ENCODE assay signal across 9 mouse cellular contexts in genomic region chr4:70259726-70260418, GRCm38 (mm10).
DNase-seq lines count a peak whose midpoint lies in the region; ATAC-seq and TF ChIP-seq lines count a peak whose summit lies in the region.
"Had no signal": no experiment of that assay in that cellular context is flagged by ENCODE, and none has a peak within 500 bp of the region (broad histone marks: within the 10 kb centered on the region; RNA-seq: fewer than 3 reads in every experiment).

No protein-coding gene starts in this region.

- TF ChIP-seq CTCF in gastrocnemius, adult 2 months (IDR thresholded peaks at IDR 0.05): no peak

- H3K4me1 ChIP-seq in forebrain, embryonic 15.5 days: peaks cover 25% of the 10 kb centered on the region
- H3K4me1 ChIP-seq in midbrain, embryonic 15.5 days: peaks cover 15% of the 10 kb centered on the region

- no peaks in the 10 kb centered on the region for H3K27me3 ChIP-seq in forebrain, embryonic 15.5 days
- no peaks in the 10 kb centered on the region for H3K27me3 ChIP-seq in midbrain, embryonic 15.5 days (replicated peaks)

- peak overlapping the region; percentile 31 for H3K27ac ChIP-seq in gastrocnemius, adult 2 months
- H3K27ac ChIP-seq in forebrain, embryonic 15.5 days (replicated peaks): peak overlapping the region; percentile 64
- no peak overlapping the region for H3K27ac ChIP-seq in midbrain, embryonic 15.5 days

- no peak overlapping the region for H3K4me3 ChIP-seq in gastrocnemius, adult 2 months
- H3K4me3 ChIP-seq in forebrain, embryonic 15.5 days: no peak overlapping the region
- no peak overlapping the region for H3K4me3 ChIP-seq in midbrain, embryonic 15.5 days

- H3K9me3 ChIP-seq in forebrain, embryonic 15.5 days: no peaks in the 10 kb centered on the region
- no peaks in the 10 kb centered on the region for H3K9me3 ChIP-seq in midbrain, embryonic 15.5 days

- WGBS in forebrain, embryonic 15.5 days: 53% methylated on average over 3 of the region's 3 CpGs
- WGBS in midbrain, embryonic 15.5 days: 74% methylated on average over 3 of the region's 3 CpGs

- no peak overlapping the region for H3K9ac ChIP-seq in forebrain, embryonic 15.5 days (replicated peaks)
- H3K9ac ChIP-seq in midbrain, embryonic 15.5 days: no peak overlapping the region

- no peak overlapping the region for H3K4me2 ChIP-seq in forebrain, embryonic 15.5 days (replicated peaks)
- no peak overlapping the region for H3K4me2 ChIP-seq in midbrain, embryonic 15.5 days

- no peak for DNase-seq in gastrocnemius, adult 2 months
- no peak for DNase-seq in gastrocnemius, postnatal 25 days
- DNase-seq in adipocyte (ENCODE audit: low spot score): peak; percentile 6
- DNase-seq in embryo, embryonic 10 days (ENCODE audit: low spot score): no peak
- no peak for DNase-seq in Muller cell, postnatal 12 days (ENCODE audit: inconsistent ontology term)
- DNase-seq in T-cell, adult 2 months (ENCODE audit: low spot score): no peak
- DNase-seq: adrenal gland, postnatal 25 days had no signal

- peak; percentile 73 for ATAC-seq in forebrain, embryonic 15.5 days (replicated peaks)
- ATAC-seq in midbrain, embryonic 15.5 days (replicated peaks): 0 out of 2 replicates have a peak, but pooled peaks have one; percentile 21

- H3K36me3 ChIP-seq in forebrain, embryonic 15.5 days: peaks cover 20% of the 10 kb centered on the region
- peaks cover 11% of the 10 kb centered on the region; the same call in 1 of the 2 replicates for H3K36me3 ChIP-seq in midbrain, embryonic 15.5 days (replicated peaks)

- intact Hi-C loops in gastrocnemius, adult 2 months (cut with DNase I): loop anchor here (10.0 kb wide), 1 partner anchor 365 kb away; no protein-coding TSS in a partner anchor
